Mouse (Mus musculus) monocyte, adult 59 days (primary cell): ENCODE measurements around the gene Cyp2j13. TPM values are rescaled to one million over a fixed set of nuclear protein-coding genes. Genes with fewer than 3 reads are reported as not detected.

Experiments
- total RNA-seq, 2 experiments: library from RNA; stranded (reverse); gene quantifications; one replicate each; pipeline ENCODE4 v1.2.4; 2023

The Cyp2j13 gene
- not detected for total RNA-seq

GRCm38 (mm10) chr4:96077261-96078125 lies at the start of gene Cyp2j13:
Cyp2j13 (minus strand) TSS chr4:96077546.

Other genes with a start within 250 kb of the Cyp2j13 start
- gene Hook1, start 110.3 kb downstream of the Cyp2j13 start, total RNA-seq = 1 to 10 TPM in 1 of 2 experiments, not detected in 1; 1.2 TPM
- not detected for gene Cyp2j12, start 63.6 kb upstream of the Cyp2j13 start, total RNA-seq
- gene Cyp2j7, start 159.1 kb upstream of the Cyp2j13 start, total RNA-seq = not detected